Mouse (Mus musculus) induced T-regulatory cell, adult 2 months (primary cell): ENCODE results near the gene Haghl.
"Not testable (repeated sequence)": the region's sequence is repeated elsewhere in the genome, so short reads cannot be mapped to it uniquely, and the experiment has no call there.

ENCODE experiments used
- DNase-seq: peaks from one replicate; pipeline ENCODE4 v3.0.0-alpha.2; 2012; ENCODE audit warnings: low read depth

Gene Haghl

GRCm38 (mm10) chr17:25818851-25819780 is 33.6 kb upstream of the Haghl start:
- DNase-seq, result peak; percentile 50

DNA sequence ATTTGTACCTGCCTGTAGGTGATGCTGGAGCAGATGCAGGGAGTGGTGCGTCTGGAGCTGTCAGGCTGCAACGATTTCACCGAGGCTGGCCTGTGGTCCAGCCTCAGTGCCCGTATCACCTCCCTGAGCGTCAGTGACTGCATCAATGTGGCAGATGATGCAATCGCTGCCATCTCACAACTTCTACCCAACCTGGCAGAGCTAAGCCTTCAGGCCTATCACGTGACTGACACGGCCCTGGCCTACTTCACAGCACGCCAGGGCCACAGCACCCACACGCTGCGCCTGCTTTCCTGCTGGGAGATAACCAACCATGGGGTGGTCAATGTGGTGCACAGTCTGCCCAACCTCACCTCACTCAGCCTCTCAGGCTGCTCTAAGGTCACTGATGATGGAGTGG is 32.2 kb upstream of the Haghl start:
- no peak for DNase-seq

DNA sequence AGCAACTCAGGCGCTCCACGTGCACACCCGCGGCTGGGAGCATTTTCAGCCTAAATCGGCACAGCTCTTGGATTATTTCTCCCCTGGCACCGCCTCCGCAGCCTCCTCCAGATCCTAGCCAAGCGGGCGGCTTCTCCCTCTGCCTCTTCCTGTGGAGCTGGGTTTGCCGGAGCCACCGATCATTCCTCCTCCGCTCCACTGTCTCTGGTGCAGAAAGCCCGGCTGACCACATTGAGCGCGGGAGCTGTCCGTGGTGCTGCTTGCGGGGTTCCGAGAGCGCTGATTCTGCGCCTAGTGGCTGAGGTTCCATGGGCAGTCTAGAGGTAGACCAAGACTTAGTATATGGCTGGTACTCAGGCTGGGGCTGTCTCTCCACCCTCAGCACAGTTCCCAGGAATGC is 28.0 kb upstream of the Haghl start:
- peak; percentile 86 for DNase-seq

DNA sequence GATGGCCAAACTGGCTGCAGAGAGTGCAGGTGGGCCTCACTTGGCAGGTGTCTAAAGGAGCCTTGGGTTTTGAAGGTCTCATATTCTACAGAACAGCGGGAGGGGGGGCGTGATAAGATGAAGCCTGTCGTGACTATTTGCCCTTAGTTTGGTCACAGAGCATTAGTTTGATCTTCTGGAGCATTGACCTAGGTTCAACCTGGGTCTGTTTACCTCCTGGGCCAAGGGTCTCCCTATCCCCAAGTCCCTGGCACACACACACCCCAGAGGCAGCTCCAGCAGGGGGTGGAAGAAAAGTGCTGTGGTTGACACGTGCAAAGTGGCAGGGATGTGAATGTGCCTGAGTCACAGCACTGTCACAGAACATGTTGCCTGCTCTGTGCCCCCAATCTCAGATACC is 25.4 kb upstream of the Haghl start:
- DNase-seq, result no peak

- DNase-seq, result no peak
Measured at GRCm38 (mm10) chr17:25809606-25810340, 24.3 kb upstream of the Haghl start.

DNA sequence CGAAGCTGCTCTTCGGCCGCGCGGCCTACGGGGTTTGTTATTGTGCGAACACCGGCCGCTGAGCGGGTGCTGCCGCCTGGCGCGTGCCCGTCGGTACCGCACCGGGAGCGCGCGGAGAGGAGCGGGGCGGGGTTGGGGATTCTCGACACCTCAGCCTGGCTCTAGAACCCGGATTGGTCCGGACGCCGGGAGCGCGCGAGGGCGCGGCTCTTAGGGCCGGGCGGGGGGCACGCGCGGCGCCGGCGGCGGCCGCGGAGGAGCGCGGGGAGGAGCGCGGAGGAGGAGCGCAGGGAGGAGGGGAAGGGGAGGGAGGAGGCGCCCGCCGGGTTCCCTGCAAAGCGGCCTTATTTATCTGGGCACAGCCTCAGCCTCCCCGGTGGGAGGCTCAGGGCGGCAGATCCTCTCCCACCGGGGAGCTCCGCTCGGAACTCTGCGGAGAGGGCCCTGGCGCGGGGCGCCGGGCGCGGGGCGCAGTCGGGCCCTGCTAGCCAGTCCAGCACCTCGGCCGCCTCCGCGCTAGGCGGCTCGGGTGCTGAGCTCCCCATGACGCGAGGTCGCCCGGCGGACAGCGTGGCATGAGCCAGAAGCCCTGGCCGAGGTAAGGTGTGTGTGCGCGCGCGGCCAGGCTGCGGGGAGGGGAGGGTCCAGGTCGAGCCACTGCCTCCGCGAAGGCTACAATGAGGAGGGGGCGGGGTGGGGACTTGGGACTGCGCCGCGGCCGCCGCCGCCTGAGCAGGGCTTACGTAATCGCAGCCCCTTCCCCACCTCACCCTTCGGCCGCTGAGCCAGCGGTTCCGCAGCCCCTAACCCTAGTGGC is 23.5 kb upstream of the Haghl start, which contains the start of gene Fbxl16:
TSS of gene Fbxl16 (plus strand) at position 297 of the 817 bp plus-strand sequence.
- DNase-seq, result peak; percentile 58

DNA sequence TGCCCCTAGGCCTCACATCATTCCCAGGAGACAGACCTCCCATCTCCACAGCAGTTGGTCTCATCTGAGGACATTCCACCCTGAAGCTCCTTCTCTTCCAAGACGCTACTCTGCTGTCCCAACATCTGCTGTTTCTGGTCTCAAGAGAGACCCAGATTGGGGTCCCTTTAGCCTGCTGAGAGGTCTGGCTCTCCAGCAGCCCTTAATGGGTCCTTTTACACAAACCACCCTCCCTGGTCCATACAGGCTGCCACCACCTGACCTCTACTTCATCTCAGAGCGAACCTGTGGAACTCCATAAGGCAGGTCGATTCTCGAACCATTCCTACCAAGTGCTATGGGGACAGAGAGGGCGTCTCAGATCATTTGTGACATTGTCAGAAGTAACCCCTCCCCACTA is 22.6 kb upstream of the Haghl start:
- DNase-seq, result no peak

DNA sequence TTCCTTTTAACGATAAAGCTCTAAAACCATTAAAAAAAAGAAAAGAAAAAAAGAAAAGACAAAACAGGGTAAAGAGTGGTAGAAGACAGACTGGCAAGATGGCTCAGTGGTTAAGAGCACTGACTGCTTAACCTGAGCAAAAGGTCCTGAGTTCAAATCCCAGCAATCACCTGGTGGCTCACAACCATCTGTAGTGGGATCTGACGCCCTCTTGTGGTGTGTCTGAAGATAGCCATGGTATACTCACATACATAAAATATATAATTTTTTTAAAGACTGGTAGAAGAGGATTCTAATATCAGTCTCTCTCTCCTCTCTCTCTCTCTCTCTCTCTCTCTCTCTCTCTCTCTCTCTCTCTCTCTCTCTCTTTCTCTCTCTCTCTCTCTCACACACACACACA is 22.0 kb upstream of the Haghl start:
- DNase-seq, result not testable (repeated sequence)

DNA sequence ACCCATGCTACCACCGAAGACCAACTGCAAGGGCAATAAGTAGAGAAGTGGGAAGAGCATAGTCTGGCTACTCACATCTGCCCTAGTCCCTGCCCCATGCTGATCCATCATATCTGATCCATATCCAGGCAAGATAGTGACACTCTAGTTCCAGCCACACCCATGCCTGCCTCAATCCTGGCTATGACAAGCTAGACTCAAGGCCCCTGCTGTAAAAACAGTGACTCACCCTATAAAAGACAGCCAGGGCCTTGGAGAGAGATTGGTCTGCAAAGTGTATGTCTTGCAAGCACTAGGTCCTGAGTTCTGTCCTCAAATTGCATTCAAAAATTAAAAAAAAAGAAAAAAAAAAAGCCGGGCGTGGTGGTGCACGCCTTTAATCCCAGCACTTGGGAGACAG is 21.0 kb upstream of the Haghl start:
- DNase-seq, result no peak

- DNase-seq, result no peak
Measured at GRCm38 (mm10) chr17:25802825-25803517, 17.5 kb upstream of the Haghl start.

GRCm38 (mm10) chr17:25801029-25801428 is 15.6 kb upstream of the Haghl start:
- peak; percentile 90 for DNase-seq

DNA sequence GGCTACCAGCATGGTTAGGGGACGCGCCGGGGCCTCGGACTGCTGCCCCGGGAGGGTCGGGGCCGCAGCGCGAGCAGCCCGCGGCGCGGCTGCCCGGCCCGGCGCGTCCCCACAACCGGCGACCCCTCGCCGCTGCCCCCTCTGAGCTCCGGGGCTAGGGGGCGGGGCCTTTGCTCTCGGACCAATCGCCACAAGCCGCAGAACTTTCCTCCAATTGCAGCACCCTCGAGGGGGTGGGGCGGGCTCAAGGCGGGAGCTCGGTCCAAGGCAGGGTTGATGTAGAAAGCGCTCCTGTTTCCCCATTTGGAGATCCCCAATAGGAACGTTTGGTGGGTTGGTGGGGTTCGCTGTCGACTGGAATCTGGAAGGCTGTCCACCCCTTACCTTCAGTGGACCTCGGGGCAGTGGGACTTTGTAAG is 11.5 kb upstream of the Haghl start, which contains the start of gene Metrn:
TSS of gene Metrn (minus strand) at position 186 of the 419 bp plus-strand sequence.
- DNase-seq, result peak; percentile 90

GRCm38 (mm10) chr17:25796211-25796771 is 10.8 kb upstream of the Haghl start:
- DNase-seq, result no peak

DNA sequence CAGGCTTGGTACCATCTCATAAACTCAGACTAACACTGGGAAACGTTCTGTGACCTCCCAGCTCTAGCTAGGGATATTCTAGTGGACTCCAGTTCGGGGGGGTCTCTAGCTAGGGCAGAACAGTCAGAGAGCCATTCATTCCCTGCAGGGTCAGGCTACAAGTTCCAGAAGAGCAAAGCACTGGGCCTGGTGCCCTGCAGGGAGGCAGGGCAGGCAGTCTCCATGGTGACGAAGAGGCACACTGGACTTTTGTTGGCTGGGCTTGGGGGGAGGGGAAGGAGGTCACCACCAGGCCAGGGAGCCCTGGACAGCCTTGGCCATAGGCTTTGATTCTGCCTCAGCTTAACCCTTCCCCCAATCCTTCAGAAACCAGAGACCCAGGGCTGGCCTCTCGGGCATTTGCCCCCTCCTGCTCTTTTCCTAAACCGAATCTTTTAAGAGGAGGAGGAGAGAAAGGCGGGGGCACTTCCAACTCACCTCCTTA is 10.2 kb upstream of the Haghl start, which contains the start of gene AC134908.4:
TSS of gene AC134908.4 (minus strand) at position 51 of the 484 bp plus-strand sequence.
- DNase-seq, result no peak

- DNase-seq, result no peak
Measured at GRCm38 (mm10) chr17:25794998-25795397, 9.5 kb upstream of the Haghl start.

GRCm38 (mm10) chr17:25794197-25794596 is 8.7 kb upstream of the Haghl start:
- DNase-seq, result no peak

GRCm38 (mm10) chr17:25792615-25793014 is 7.1 kb upstream of the Haghl start, which contains the start of gene Fam173a:
Fam173a (minus strand) TSS chr17:25792901.
- DNase-seq, result peak; percentile 88

- peak; percentile 95 for DNase-seq
Measured at GRCm38 (mm10) chr17:25791843-25792527, 6.5 kb upstream of the Haghl start.

GRCm38 (mm10) chr17:25791320-25791842 is 5.9 kb upstream of the Haghl start:
- DNase-seq, result no peak
